Mouse (Mus musculus): ENCODE data around the gene Desi1.

GRCm38 (mm10) chr15:81964980-81965545, 68.6 kb downstream of the Desi1 start:
- TF ChIP-seq CTCF (conservative IDR thresholded peaks at IDR 0.05 in 1 of 2, IDR thresholded peaks at IDR 0.05 in 1 of 2; ENCODE audit: low read depth in 2 of 2, low read length in 2 of 2) (no peak), RCOR1 (conservative IDR thresholded peaks at IDR 0.05; ENCODE audit: low read depth, low read length) (no peak), USF1 (IDR thresholded peaks at IDR 0.05; ENCODE audit: low read depth, low read length) (no peak), MAFK (IDR thresholded peaks at IDR 0.05; ENCODE audit: insufficient replicate concordance, low read length) (no peak), MEF2A (IDR thresholded peaks at IDR 0.05; ENCODE audit: borderline replicate concordance, low read depth, low read length) (no peak), TBP (conservative IDR thresholded peaks at IDR 0.05; ENCODE audit: low read depth, low read length) (no peak), POLR2A (IDR thresholded peaks at IDR 0.05; ENCODE audit: low read depth, low read length) (no peak), NRF1 (IDR thresholded peaks at IDR 0.05; ENCODE audit: low read depth, low read length) (no peak), ZC3H11A (IDR thresholded peaks at IDR 0.05; ENCODE audit: low read depth, low read length) (no peak), MAX (IDR thresholded peaks at IDR 0.05; ENCODE audit: low read length) (no peak), UBTF (IDR thresholded peaks at IDR 0.05; ENCODE audit: low read depth, low read length) (no peak), EP300 (IDR thresholded peaks at IDR 0.05; ENCODE audit: low read length) (no peak), TCF12 (IDR thresholded peaks at IDR 0.05; ENCODE audit: low read depth, low read length) (no peak), SIN3A (IDR thresholded peaks at IDR 0.05; ENCODE audit: low read length) (no peak)

Measured in CH12.LX (cell line).